Mouse (Mus musculus): ENCODE data around the gene Fastk.

DNA sequence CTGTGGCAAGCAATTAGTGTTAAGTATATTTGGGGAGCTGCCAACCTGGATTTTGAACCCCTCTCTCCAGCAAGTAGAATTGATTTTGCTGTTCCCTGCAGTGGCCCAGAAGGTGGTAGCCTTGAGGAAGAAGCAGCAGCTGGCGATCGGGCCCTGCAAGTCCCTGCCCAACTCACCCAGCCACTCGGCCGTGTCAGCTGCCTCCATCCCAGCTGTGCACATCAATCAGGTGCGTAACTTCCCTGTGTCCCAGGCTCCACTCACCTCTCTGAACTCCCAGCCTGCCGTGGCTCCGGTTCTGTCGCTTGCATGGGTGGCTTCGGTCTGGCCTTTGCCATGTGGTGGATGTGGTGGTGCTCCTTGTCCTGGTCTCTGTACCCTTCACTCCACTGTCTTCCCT lies 32.8 kb upstream of the Fastk start:
- TF ChIP-seq CTCF (IDR thresholded peaks at IDR 0.05; ENCODE audit: extremely low read depth, insufficient read length, insufficient replicate concordance, low read depth, low read length) (no peak), POLR2A (IDR thresholded peaks at IDR 0.05; ENCODE audit: low read depth, low read length) (no peak)

Data from small intestine, adult 2 months (tissue).